Mouse (Mus musculus): ENCODE results near the gene Atf1. TPM values are rescaled to one million over a fixed set of nuclear protein-coding genes. Genes with fewer than 3 reads are reported as not detected.
"Not testable (repeated sequence)": the region's sequence is repeated elsewhere in the genome, so short reads cannot be mapped to it uniquely, and the experiment has no call there.

Atf1 gene
- total RNA-seq, 2 experiments from 2014 or later: 20.8 to 25.4 TPM

DNA sequence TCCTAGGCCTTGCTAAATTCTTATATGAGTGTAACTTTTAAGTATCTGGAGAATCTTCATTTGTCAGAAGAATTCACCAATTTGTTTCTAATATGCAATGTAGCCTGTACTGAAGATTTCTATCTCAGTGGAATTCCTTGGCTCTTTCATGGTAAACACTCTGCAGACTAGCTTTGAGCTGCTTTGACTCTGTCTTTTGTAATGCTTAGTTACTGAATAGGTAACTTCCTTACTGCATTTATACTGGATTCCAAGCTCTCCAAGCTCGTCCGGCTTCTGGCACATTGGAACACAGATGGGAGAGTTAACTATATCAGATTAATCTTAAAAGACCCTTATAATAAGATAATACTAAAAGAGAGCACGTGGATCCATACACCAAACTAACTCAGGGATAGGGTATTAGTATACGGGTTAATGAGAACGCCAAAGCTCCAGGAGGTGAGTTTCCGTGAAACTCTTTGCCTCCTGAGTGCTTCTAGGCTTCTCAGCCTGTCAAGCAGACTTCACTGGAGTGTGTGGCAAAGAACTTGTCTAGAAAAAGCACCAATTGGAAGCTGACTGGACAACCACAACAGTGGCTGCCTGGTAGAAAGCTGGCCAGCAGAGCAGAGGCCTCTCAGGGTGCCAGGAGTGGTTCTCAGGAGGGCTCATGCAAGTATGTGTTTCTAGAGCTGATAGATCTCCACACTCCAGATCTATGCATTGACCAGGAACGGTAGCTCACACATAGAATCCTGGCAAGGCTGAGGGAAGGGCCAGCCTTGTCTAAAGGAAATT, 31.2 kb downstream of the Atf1 start:
- no peak for DNase-seq (ENCODE audit: low spot score in 2 of 2)

DNA sequence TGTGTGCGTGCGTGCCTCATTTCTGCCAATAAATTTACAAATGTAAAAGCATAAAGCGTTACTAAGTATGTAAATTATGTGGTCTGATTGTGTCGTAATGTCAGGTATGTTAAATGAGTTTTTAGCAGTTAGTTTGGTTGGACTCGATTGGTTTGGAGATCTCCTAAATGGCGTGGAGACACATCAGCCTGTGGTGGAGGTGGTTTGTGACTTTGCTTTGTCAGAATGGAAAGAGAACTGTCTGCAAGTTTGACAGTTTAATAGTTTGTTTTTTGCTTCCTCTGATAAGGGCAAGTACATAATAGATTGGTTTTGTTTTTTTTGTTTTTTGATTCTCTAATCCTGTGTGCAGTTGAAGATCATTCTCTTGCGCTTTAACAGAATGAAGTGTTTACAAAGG, 32.7 kb downstream of the Atf1 start:
- DNase-seq (ENCODE audit: low spot score in 2 of 2): not testable (repeated sequence)

DNA sequence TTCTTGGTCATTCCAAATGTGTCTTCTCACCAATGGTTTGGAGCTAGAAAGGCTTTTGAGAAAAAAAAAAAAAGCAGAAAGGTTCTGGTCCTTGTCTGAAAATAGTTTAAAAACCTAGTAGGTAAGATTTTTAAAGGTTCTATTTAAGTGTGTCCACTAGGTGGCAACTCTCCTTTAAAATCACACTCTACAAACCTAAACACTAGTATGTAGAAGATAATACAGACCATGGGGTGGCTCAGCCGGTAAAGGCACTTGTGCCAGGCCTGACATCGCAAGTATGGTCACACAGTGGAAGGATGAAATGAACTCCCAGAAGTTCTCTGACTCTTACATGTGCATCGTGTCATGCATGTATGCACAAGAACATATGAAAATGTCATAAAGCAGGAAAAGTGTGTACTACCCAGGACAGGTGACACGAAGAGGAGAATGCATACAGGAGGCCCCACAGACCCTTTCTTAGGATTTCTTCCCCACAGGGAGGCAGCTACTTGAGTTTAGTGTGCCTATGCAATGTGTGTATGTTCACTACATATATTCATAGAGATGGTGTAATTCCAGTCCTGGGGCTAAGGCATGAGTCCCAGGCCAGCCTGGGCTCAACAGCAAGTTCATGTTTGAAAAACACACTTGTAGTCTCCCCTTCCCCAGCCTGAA, 35.8 kb downstream of the Atf1 start:
- no peak for DNase-seq (ENCODE audit: low spot score in 2 of 2)

DNA sequence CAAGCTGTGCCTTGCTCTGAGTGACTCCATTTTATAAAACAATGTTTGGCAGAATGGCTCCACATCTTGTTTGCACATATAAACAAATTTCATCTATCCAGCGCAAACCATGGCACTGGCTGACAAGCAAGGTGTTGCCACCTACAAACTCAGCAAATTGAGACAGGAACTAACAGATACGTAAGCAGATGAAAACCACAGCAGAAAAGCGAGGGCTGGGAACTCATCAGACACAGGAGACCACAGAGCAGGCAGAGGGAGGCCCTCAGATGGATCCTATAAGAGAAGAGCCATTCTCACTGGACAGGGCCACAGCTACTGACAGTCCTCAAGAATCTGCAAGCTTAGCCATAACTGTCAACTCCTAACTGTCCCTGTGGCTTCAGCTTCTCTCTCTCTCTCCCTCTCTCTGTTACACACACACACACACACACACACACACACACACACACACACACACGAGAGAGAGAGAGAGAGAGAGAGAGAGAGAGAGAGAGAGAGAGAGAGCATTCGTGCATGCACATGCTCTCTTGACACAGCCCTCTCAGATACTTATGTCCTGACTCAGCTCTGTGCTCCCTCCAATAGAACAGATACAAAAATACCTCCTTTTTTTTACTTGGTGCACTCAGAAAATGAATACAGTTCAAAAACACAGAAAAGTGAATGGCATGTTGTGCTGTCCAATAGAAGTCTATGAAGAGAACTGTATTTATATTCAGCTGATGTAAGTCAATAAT, 38.1 kb downstream of the Atf1 start:
- DNase-seq (ENCODE audit: low spot score in 2 of 2): no peak

GRCm38 (mm10) chr15:100268916-100269315, 41.3 kb downstream of the Atf1 start:
- no peak for DNase-seq (ENCODE audit: low spot score in 2 of 2)

- no peak for DNase-seq (ENCODE audit: low spot score in 2 of 2)
These were observed 42.2 kb downstream of the Atf1 start for GRCm38 (mm10) chr15:100269776-100270175.

- DNase-seq (ENCODE audit: low spot score in 2 of 2): not testable (repeated sequence)
These were observed 43.0 kb downstream of the Atf1 start for GRCm38 (mm10) chr15:100270609-100271008.

DNA sequence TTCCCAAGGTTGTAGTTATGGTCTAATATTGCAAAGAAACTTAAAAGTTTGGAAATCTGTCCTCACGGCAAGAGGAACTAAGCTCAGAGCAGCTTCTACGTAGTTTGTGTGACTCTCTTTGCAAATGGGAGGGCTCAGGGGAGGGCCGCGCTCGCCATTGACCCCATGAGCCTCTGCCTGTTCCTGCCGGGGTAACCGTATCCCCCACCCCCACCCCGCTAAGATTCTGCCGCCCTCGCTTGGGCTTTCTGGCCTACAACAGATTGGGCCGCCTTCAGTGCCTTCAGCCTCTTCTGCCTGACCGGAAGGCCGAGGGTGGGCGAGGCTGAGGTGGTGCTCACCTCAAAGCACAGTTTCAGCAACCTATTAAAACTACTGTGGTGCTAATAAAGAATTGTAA, 43.8 kb downstream of the Atf1 start:
- no peak for DNase-seq (ENCODE audit: low spot score in 2 of 2)

DNA sequence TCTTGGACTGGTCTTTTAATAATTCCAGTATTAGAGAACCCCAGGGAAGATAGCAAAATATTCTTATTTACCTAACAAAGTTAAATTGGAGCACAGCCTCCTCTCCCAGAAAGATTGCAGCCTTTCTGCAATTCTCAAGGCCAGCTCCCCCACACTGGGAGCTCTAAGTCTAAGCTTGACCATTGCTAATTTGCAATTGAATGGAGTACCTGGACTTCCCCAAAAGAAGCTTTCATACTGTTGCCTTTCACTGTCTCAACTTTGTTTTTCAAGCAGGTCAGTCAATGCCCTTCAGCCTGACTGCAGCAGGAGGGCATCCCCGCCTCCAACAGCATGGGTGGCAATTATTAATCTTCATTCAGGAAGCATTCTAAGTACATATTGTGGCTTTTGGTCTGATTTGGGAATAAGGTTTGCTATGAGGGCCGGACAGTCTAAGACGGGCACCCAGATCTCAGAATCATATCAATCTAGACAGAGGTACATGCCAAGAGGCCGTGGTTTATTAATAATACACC, 46.2 kb downstream of the Atf1 start:
- not testable (repeated sequence) for DNase-seq (ENCODE audit: low spot score in 2 of 2)

DNA sequence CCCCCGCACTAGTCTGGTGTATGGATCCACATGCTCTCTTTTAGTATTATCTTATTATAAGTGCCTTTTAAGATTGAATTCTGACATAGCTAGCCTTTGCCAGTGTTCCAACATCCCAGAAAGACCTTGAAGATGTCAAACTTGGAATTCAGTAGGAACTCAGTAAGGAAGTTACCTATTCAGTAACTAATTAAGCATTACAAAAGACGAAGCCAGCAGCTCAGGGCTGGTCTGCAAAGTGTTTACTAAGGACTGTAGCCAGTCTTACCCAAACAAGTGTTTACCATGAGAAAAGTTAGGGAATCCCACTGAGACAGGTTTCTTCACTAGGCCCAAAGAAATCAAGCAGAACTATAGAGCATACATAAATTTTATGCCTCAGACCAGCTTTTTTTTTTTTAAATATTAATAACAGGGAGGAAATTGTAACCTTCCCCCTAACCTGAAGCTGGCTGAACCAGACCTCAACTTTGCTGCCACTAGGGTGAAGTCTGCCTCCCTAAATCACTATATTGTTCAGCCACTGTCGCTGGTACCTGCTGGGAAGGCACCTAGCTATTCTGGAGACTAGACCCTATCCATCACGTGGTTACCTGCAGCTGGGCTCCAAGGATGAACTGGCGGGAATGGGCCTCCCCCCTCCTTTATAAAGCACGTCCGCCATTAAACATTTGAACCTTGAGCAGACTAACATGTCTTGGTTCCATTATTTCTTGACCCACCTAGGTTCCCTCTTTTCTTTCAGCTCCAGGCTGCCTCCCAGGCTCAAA, 47.4 kb downstream of the Atf1 start:
- DNase-seq (ENCODE audit: low spot score in 2 of 2): no peak

- DNase-seq (ENCODE audit: low spot score in 2 of 2): no peak
These were observed 48.8 kb downstream of the Atf1 start for GRCm38 (mm10) chr15:100276403-100276802.

- DNase-seq (ENCODE audit: low spot score in 2 of 2): no peak
These were observed 50.0 kb downstream of the Atf1 start for GRCm38 (mm10) chr15:100277586-100277985.

DNA sequence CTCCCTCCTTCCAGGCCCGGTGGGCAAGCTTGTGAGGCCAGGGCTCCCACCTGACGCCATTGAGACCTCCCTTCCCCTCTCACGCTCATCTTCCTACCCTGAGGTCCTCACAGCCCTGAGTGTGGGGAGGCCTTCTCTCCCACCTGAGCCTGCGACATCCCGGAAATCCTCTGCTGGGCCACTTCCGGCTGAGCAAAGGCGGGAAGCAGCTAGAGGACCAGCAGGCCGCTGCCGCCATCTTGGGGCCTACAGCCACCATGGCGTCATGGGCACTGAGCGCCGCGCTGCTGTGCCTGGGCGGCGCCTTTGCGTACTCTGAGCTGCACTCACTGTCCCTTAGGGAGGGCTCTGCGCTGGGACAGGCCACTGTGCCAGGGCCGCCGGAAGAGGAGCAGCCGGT, 53.0 kb downstream of the Atf1 start, which contains the start of gene Tmprss12:
Gene Tmprss12, plus strand, starts transcription at position 212 of the 400 bp plus-strand sequence.
- no peak for DNase-seq (ENCODE audit: low spot score in 2 of 2)

DNA sequence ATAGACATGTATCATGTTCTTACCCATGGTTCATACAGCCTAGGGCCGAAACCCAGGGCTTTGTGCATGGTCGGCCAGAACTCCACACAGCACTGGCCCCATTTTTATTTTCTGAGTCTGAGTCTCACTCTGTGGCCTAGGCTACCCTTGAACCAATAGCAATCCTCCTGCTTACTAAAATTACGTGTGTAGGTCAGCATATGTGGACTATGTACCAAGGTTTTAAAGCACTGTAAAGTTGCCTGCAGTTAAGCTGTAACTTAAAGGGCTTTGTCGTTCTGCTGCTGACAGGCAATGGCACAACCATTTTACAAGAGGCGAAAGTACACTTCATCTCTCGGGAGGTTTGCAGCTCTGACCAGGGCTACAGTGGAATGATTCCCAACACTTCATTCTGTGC, 61.4 kb downstream of the Atf1 start:
- no peak for DNase-seq (ENCODE audit: low spot score in 2 of 2)

- DNase-seq (ENCODE audit: low spot score in 2 of 2): no peak
These were observed 63.2 kb downstream of the Atf1 start for GRCm38 (mm10) chr15:100290858-100291257.

- no peak for DNase-seq (ENCODE audit: low spot score in 2 of 2)
These were observed 64.7 kb downstream of the Atf1 start for GRCm38 (mm10) chr15:100292326-100292725.

DNA sequence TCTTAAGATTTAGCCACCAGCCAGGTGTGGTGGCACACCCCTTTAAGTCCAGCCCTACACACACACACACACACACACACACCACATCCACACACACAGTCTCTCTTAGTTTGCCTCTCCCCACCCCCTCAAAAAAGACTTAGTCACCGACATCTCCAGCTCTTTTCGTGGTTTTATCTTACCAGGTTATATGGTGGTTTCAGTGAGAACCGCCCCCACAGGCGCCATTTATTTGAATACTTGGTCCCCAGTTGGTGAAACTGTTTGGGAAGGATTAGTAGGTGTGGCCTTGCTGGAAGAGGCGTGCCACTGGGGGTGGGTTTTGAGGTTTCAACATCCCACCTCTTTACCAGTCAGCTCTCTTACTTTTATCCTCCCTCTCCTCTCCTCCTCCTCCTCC, 70.2 kb downstream of the Atf1 start:
- no peak for DNase-seq (ENCODE audit: low spot score in 2 of 2)

DNA sequence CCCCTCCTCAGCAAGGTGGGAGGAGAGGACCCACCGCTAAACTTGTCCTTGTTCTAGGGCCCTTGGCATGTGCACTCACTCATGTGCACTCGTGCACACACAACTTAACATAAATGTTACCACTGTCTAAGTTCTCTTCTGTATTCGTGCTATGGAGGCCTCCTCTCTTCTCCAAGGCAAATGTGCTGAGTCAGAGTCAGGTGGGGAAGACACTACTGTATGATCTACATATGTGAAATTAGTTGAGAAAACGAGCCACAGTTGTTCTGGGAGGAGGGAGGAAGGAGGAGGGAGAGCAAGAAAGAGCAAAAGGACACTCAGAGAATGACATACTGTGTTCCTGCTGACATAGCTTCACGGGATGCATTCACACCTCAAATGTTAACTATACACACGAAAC, 72.9 kb downstream of the Atf1 start:
- DNase-seq (ENCODE audit: low spot score in 2 of 2): no peak

DNA sequence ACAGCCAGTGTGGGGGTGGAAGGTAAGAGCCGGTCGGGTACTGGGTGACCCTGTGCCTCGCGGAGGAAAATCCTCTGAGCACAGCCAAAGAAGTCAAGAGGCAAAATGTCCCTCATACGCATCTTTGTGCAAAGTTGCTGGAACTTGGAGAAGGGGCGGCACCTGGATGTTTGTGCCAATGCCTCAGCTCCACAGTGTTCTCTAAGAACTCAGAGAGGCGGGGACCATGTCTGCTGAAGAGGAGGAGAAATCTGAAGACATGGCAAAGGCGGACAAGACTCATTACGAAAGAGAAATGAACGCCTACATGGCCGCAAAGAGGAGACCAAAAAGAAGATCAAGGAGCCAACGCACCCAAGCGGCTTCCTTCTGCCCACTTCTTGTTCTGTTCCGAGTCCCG, 73.9 kb downstream of the Atf1 start:
- peak; percentile 18 to 54 for DNase-seq (ENCODE audit: low spot score in 2 of 2)

DNA sequence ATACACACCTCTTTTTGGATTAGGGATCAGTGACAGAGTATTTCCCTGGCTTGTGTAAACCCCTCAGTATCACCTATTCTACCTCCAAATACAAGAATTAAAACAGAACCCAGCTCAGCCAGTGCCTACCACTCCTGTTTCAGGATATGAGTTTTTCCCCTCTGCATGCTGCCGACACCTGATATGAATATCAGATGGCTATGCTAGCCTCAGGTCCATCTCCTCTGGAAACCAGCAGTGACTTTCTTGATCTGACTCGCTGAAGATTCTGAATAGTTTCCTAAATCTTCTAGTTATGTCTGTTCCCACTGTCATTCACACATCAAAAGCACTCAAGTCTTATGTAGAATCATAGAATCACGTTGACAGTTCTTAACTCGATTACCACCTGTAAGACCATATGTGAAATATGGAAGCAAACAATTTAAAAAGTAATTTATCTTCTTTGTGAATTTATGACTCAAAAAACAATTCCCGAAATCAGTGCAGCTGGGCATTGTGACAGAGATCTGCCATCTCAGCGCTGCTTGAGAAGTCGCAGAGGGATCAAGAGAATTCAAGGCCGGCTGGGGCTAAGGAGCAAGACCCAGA, 75.9 kb downstream of the Atf1 start:
- DNase-seq (ENCODE audit: low spot score in 2 of 2): no peak
